Mouse (Mus musculus): ENCODE measurements around the gene Apc2.
"Not testable (repeated sequence)": the region's sequence is repeated elsewhere in the genome, so short reads cannot be mapped to it uniquely, and the experiment has no call there.

The Apc2 gene

DNA sequence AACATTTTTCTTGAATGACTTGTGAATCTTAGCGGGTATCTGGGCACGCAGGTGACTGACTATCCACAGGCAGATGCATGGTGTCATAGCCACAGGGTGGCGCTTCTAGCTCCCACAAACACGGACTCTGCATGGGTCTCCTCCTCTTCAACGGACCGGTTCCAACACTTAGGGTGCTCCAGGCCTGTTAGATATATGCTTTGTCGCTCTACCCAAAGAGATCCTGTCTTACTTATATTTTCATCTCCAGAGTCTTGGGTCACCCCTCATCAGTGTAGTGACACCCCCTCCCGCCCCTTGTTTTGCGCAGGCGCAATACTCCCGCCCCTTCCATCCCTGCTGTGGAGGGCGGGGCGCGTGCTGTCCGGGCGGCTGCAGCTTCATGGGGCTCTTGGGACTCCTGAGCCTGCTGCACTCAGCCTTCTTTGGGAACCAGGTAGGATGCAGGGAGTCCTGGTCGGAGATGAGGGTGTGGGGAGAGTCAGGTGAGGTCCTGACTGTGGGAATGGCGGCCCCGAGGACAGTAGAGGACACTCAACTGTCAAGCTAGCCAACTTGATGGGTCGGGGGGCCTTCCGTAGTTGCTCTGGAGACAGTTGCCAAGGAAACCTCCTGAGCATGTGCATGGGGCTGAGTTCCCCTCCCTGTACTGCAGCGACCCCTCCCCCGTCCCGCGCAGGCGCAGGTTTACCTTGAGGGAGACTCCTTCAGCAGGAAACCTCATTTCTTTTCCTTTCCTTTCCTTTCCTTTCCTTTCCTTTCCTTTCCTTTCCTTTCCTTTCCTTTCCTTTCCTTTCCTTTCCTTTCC, at the start of gene Apc2:
Gene Apc2, plus strand, starts transcription at position 360 of the 808 bp plus-strand sequence.
- peak; percentile 63 for DNase-seq (ENCODE audit: extremely low read depth, low read depth)

DNA sequence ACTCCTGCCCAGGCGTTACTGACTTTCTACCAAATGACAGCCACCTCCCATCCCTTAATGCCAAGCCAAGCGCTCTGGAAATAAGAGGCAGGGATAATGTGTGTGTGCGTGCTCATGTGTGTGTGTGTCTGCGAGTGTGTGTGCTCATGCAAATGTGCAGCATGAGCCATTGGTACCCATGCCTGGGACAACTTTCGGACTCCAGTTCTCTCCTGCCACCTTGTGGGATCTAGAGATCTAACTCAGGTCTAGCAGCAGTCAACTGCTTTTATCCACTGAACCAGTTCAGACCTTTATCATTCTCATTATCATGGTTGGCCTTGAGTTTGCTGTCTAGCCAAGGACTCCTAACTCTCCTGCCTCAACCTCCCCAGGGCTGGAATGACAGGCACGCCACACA, 47.9 kb upstream of the Apc2 start:
- DNase-seq (ENCODE audit: extremely low read depth, low read depth): no peak

DNA sequence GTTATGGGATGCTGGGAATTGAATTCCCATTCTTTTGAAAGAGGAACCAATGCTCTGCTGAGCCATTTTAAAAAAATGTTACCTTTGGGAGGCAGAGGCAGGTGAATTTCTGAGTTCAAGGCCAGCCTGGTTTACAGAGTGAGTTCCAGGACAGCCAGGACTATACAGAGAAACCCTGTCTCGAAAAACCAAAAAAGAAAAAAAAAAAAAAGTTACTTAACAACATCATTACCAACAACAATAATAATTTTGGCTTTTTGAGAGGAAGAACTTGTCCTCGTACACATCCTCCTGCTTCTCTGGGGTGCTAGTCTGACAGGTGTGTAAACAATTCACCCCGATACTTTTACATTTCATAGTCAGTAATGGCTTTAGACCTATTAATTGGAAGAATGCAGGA, 47.3 kb upstream of the Apc2 start:
- DNase-seq (ENCODE audit: extremely low read depth, low read depth): not testable (repeated sequence)

DNA sequence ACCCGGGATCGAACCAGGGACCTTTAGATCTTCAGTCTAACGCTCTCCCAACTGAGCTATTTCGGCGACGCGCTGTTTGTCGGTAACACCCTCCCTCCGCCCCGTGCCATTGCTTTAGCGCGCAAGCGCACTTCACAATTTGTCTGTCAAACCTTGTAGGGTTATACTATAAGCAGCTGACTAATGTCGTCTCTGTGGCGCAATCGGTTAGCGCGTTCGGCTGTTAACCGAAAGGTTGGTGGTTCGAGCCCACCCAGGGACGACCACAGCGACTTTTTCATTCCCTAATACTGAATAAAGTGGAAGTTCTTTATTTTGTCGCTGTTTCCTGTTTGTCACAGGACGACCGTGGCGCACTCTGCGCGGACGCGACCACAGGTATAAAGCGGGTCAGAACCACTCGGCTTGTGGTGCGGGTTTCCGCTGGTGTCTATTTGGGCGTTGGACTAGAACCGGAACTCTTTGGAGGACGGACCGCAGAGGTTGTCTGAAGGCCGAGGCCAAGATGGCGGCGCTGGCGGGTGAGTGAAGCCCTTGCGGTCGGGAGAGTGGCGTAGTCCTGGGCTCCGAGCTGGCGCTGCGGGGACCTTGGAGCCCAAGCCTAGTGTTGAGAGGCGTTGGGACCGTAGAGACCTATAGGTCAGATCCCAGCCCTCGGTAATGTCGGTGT, 46.7 kb upstream of the Apc2 start, which contains the start of gene Ndufs7:
Gene Ndufs7, plus strand, starts transcription at position 151 of the 670 bp plus-strand sequence.
- peak; percentile 82 for DNase-seq (ENCODE audit: extremely low read depth, low read depth)

DNA sequence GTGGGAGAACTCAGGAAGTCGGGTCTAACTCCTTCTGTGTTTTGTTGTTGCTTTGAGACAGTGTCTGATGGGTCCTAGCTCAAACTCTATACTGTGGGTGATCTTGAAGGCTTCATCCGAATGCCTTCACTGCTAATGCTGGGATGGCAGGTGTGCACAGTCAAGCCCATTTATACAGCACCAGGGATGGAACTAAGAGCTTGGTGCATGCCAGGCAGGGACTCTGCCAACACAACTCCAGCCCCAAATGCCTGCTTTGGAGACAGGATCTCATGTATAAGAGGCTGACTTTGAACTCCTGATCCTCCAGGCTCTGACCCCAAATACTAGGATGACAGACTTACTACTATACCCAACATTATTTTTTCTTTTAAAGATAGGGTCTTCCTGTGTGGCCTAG, 45.7 kb upstream of the Apc2 start:
- no peak for DNase-seq (ENCODE audit: extremely low read depth, low read depth)

DNA sequence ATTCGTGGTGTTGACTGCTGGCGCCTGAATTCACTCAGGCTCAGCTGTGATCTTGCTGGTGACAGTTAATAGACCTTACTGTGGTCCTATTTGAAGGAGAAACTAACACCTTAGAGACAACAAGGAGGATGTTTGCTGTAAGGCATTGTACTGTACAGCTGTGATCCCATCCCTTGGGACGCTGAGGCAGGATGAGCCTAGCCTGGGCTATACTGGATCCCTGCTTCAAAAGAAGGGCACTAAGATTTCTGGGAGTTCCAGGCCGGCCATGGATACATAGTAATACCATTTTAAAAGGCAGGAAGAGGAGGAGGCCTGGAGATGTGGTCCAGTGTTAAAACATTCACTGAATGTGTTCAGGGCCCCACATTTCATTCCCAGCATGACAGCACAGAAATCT, 45.2 kb upstream of the Apc2 start:
- DNase-seq (ENCODE audit: extremely low read depth, low read depth): no peak

DNA sequence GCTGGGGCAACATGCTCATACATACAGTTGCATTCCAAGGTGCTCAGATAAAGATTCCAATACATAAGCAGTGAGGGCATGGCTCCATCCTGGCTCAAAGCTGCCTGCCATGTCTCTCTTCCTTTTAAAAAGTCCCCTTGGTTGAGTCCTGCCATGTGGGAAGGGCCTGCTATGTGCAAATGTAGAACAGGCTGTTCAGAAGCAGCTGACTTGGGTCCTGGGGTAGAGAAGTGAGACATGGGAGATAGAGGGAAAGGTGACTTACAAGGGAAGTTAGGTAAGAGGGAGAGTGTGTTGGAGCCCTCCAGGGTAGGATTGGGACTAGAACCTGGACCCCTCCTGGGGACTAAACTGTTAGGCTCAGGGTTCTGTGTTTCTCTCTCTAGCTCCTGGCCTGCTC, 43.8 kb upstream of the Apc2 start:
- no peak for DNase-seq (ENCODE audit: extremely low read depth, low read depth)

DNA sequence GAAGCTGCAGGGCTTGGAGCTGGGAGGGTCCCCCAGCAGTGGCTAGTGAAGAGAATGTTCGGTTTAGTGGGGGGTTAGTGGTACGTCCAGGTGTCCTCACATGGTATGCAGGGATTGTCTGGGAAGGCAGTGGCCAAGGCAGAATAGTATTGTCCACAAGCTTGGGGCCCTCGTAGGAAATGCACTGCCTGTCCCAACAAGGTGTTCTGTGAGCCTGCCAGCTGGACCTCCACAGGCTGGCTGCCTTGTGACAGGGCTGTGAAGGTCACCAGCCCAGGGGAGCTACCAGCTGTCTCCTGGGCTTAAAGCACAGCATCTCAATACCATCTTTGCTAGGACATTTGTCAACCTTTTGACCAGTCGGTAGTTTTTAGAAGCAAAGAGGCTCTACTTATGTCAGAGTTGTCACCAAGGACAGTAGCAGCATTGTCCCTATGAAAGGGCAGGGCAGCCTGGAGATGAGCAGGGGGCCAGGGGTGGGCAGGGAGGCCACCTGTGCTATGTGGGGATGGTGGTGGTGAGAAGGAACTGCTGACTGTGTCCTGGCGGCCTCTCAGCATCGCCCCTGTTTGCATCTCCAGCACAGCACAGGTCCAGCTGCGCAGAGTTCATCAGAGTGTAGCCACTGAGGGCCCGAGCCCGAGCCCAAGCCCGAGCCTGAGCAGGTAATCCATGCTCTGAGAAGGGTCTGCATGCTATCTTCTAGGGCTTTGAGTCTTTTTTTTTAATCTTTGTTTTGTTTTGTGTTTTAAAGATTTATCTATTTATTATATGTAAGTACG, 43.1 kb upstream of the Apc2 start:
- DNase-seq (ENCODE audit: extremely low read depth, low read depth): no peak

DNA sequence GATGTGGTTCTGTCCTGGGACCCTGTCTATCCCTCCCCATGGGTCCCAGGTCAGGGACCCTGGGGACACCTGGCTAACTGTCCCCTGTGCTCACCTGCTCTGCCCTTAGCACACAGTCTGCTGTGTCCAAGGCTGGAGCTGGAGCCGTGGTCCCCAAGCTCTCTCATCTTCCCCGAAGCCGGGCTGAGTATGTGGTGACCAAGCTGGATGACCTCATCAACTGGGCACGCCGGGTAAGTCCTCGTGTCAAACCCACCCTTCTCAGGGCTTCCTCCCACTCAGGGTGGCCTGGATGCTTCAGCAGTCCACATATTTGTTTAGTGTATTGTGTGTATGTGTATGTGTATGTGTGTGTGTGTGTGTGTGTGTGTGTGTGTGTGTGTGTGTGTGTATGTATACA, 42.2 kb upstream of the Apc2 start:
- DNase-seq (ENCODE audit: extremely low read depth, low read depth): no peak

DNA sequence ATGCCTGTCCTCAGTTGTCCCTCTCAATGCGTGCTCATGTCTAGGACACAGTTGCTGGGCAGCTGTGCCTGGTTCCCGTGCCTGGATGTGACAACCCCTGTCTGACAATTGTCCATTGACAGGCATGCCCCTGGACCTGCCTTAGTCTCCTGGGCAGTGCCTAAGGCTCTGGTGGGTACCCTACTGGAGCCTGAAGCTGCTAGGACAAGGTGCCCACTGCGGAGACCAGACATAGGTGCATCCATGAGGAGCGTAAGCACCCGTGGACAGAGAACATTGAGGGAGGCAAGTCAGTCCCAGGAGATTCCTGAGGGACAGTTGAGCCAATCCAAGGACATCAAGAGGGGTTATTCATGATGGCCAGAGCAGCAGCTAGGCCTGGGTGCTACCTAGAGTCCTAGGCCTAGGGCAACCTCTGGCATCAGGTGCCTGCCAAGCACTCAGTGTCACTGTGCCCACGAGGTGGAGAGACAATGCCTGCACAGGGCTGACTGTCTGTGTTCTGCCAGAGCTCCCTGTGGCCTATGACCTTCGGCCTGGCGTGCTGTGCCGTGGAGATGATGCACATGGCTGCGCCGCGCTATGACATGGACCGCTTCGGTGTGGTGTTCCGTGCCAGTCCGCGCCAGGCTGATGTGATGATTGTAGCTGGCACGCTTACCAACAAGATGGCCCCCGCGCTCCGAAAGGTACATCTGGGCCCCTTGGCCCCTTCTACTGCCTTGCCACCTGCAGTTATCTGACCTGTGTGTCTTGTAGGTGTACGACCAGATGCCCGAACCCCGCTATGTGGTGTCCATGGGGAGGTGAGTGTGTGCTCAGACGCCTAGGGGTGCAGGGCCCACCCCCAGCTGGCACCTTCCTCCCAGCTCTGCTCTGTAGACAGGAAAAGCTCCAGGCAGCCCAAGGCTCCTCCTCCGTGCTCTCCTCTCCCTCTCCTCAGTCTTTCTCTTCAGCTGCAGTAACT, 41.2 kb upstream of the Apc2 start:
- DNase-seq (ENCODE audit: extremely low read depth, low read depth): no peak

DNA sequence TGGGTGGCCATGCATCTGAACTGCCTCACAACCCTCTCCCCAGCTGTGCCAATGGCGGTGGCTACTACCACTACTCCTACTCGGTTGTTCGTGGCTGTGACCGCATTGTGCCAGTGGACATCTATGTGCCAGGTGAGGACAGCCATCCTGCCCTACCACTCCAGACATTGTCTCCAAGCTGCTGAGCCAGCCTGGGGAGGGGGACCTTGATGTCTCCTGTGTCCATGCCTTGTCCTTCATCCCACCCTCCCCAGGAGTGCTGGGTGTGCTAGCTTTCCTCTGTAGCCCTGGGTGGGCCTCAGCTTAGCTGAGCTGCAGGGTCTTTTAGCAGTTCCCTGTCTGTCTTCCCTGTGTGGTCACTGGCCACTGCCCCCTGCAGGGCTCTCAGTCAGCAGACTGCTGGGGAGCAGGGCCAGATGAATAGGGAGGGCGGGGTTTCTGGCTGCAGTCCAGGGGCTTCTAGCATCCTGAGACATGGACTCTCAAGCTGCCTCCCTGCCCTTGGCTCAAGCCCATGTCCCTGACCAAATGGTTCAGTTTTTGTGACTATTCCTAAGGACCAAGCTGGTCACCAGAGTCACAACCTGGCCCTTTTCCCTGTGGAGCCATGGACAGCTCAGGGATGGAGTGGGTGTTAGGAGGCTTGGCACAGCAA, 39.8 kb upstream of the Apc2 start:
- no peak for DNase-seq (ENCODE audit: extremely low read depth, low read depth)

DNA sequence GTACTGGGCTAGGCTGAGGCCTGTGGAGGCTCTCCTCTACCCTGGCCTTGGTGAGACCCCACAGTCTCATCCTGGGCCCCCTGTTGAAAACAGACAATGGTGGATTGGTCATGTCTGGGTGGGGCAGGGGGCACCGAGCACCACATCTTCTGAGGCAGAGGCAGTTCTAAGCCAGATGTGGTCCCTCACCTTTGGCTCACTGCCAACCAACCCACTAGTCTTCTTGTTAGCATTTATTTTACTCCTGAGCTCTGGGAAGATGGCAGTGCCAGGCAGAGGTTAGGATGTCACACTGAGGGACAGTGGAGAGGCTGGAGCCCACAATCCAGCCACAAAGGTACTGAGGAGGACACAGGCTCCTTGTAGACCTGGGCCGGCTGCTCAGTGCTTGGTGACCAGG, 37.8 kb upstream of the Apc2 start:
- DNase-seq (ENCODE audit: extremely low read depth, low read depth): no peak

DNA sequence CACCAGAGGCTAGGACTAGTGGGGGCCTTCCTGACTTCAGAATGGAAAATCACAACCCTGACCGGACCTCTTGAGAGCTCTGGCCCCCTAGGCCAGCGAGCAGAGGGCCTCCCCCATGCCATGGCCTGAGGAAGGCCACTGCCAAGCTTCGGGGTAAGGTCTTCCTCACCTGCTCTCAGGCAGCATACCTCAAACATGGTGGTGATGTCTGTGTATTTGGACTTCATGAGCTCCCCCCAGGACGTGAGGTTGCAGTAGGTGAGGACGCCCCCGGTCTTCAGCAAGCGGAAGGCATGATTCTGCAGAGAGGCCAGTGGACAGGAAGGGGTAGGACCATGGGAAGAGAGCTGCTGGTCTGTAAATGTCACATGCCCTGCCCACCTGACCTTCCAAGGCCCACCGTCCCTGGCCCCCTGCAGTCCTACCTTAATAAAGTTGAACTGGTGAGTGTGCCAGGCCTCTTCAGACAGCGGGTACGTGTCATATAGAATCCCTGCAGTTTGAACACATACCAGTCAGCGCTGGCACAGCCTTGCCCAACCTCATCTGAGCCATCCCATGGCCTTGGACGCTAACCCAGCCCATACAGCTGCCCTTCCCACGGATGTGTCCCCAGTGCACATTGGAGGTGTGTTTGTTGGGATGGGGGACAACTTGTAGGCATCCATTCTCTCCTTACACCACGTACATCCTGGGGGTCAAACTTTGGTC, 36.9 kb upstream of the Apc2 start:
- DNase-seq (ENCODE audit: extremely low read depth, low read depth): no peak

DNA sequence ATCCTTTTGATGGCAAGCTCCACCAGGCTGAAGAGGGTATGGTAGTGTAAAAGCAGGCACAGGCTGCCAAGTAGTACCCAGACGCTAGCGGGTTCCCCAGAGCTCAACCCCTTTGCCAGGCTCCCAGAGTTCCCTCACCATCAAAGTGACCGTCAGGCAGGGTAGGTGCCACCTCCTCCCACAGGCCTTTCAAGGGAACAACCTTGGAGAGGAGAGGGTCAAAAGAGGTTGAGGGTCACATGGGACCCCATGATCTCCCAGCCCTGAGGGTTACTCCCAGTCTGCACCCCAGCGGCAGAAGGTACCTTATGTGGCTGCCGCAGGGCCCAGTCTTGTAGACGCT, 36.3 kb upstream of the Apc2 start:
- no peak for DNase-seq (ENCODE audit: extremely low read depth, low read depth)

DNA sequence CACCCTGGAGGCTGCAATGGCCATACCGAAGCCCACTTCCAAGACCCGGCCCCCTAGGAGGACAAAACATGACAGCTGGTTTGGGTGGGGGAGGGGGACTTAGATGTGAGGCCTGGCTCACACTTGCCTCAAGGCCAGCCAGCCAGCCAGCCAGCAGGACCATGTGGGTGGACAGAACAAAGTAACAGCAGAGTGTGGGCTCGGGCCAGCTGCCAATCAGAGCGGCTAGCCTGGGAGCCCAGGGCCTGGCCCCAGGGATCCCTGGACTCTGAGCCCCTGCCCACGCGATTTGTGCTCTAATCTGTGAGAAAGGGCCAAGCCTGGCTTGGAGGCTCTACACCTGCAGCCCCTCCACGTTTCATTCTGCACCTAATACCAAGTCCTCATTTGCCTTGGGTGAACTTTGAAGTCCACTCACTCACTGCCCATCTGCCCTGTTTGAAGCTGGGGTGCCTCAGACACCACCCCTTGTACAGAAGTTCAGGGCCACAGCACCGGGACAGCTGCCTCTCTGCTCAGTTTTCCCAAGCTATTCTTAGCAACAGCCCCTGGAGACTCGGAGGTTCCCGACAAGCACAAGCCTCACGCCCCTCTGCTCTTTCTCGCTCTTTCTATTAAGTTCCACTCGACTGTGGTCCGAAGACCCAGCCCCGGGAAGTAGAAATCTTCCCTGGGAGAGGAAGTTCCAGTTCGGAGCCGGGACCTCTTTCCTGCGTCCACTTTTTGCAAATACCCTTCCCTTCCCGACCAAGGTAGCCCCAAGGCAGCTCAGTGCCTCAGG, 35.7 kb upstream of the Apc2 start:
- no peak for DNase-seq (ENCODE audit: extremely low read depth, low read depth)

DNA sequence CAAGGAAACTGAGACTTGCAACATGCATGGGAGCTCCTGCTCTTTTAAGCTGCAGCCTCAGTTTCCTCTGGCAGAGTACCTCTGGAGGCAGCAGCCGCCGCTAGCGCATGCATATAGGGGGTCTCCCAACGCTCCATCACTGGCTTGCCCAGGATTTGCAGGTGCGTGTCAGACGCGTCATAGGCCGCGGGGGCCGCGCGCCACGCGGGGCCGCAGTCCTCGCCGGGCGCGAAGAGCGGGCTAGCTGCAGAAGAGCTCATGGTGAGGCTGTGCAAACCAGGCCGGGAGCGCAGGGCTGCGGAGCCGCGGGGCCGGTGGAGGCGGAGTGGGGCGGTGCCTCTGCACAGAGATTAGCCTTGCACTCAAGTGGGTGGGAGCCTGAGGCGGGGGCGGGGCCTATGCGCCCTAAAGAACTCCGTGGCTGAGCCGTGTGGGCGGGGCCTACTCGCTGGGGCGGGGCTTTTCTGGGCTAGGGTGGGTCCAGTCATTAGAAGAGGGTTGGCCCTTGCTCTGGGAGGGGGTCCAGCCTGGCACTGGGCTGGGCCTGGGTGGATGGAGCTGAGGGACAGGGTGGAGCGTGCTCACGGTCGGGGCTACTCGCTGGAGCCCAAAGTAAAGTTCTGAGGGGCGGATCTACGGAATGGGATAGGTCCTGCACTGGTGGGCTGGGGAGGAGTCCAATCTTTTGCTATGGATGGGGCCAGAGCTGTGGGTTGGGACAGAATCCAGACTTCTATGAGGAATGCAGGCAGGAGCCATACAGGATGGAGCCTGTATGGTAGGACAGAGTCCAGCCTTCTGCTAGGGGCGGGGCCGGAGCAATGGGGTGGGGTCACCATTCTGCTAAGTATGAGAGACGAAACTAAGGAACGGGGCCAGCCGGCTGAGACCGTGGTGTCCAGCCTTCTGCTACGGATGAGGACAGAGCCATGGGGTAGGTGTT, 34.9 kb upstream of the Apc2 start, which contains the start of the genes Gamt and Dazap1:
Gene Gamt, minus strand, starts transcription at position 371 of the 943 bp plus-strand sequence.
Gene Dazap1, plus strand, starts transcription at position 845 of the 943 bp plus-strand sequence.
- DNase-seq (ENCODE audit: extremely low read depth, low read depth): peak; percentile 80

DNA sequence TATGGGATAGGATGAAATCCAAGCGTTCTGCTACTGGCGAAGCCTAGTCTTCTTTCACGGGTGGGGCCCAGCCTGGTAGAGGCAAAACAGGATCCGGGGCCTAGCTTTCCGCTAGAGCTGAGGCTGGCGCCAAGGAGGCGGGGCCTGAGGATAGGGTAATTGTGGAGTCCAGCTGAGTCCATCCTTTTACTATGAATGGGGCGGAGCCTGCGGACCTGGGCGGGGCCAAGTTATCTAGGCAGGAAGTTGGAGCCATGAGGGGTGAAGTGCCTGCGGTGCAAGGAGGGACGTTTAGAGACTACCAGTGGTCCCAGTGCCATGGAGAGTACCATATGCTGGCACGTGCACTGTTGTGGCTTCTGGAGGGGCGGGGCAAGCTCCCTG, 34.2 kb upstream of the Apc2 start:
- DNase-seq (ENCODE audit: extremely low read depth, low read depth): peak; percentile 96

DNA sequence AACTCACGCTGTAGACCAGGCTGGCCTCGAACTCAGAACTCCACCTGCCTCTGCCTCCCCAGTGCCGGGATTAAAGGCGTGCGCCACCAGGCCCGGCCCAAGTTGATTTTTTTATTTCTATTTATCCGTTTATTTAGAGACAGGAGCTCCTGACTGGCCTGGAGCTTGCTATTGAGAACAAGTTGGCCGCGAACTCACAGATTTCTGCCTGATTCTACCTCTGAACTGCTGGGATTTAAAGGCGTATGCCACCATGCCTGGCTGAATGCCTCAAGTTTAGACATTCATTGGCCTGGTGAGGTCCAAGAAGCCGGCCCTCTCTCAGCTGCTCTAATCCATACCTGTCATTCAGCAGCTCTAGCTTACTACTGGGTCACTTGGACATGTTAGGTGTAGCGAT, 33.6 kb upstream of the Apc2 start:
- no peak for DNase-seq (ENCODE audit: extremely low read depth, low read depth)

Measured in MEL-GATA-1-ER (cell line).